Mouse (Mus musculus) heart, adult 2 months (tissue): ENCODE results near the gene Daglb. TPM values are rescaled to one million over a fixed set of nuclear protein-coding genes. Genes with fewer than 3 reads are reported as not detected.
A peak's percentile ranks its signal among the peaks of the same experiment; 100 is the strongest.

ENCODE experiments used
- DNase-seq, 2 experiments: peaks; one replicate each; pipeline ENCODE4 v3.0.0; 2021
- H3K27ac ChIP-seq: fragments of 200-600 bp; 2 replicates; pipeline ENCODE4 v1.8.1; 2022
- H3K27me3 ChIP-seq: fragments of 200-500 bp; 2 replicates; pipeline ENCODE4 v1.6.1; 2012; ENCODE audit warnings: mild to moderate bottlenecking, low read length, inconsistent platforms, mixed read lengths; ENCODE audit not compliant: control insufficient read depth, insufficient read depth
- H3K36me3 ChIP-seq: fragments of 200-500 bp; 2 replicates; pipeline ENCODE4 v1.6.1; 2012; ENCODE audit warnings: low read length, inconsistent platforms; ENCODE audit not compliant: control insufficient read depth, insufficient read depth
- H3K4me1 ChIP-seq: fragments of 200-500 bp; 2 replicates; pipeline ENCODE4 v1.6.1; 2011; ENCODE audit warnings: low read length; ENCODE audit not compliant: control insufficient read depth, insufficient read depth
- H3K4me3 ChIP-seq: fragments of 200-600 bp; 2 replicates; pipeline ENCODE4 v1.8.1; 2022
- H3K79me2 ChIP-seq: fragments of 200-500 bp; replicated peaks from 2 replicates; pipeline ENCODE4 v1.6.1; 2012; ENCODE audit warnings: mild to moderate bottlenecking, inconsistent platforms, low read length, moderate library complexity, mixed read lengths; ENCODE audit not compliant: control insufficient read depth, insufficient read depth
- H3K9ac ChIP-seq: fragments of 200-500 bp; 2 replicates; pipeline ENCODE4 v1.6.1; 2012; ENCODE audit warnings: low read depth, mild to moderate bottlenecking, control low read depth, inconsistent platforms, low read length, mixed read lengths
- CTCF ChIP-seq: fragments of 200-600 bp; IDR thresholded peaks from 2 replicates; pipeline ENCODE4 v1.8.1; 2022; ENCODE audit warnings: antibody characterized with exemption, mild to moderate bottlenecking, moderate library complexity
- EP300 ChIP-seq: fragments of 200-500 bp; IDR thresholded peaks from 2 replicates; pipeline ENCODE4 v1.6.1; 2011; ENCODE audit warnings: low read depth, low read length, control low read depth; ENCODE audit not compliant: insufficient read depth
- POLR2A ChIP-seq: fragments of 200-500 bp; IDR thresholded peaks from 2 replicates; pipeline ENCODE4 v1.6.1; 2011; ENCODE audit warnings: mild to moderate bottlenecking, low read depth, low read length, control low read depth; ENCODE audit not compliant: insufficient read depth
- WGBS: fragments of 180-500 bp; shearing (Covaris S2); methylation state at CpG from one replicate; pipeline ENCODE4 v1.1.7; 2018; 5-methylcytosine and 5-hydroxymethylcytosine counted together
- intact Hi-C: fragments of 180-260 bp; cut with DNase I; formaldehyde crosslinking; loops from one replicate; pipeline ENCODE4 v1.15.1; 2025
- polyA plus RNA-seq: library from polyadenylated mRNA; depleted of rRNA; stranded (reverse); fragments of >200 nt; gene quantifications from 2 replicates; pipeline ENCODE4 v1.2.3, GENCODE M21; 2012
- total RNA-seq, 2 experiments: library from RNA; stranded (reverse); gene quantifications; 2 replicates each; pipeline ENCODE4 v1.2.3; 2021

Daglb gene
- total and polyA plus RNA-seq, 3 experiments, result 7.6 to 9.7 (median 8.2) TPM

GRCm38 (mm10) chr5:143467931-143468330 is 3.5 kb downstream of the Daglb start:
- DNase-seq, result no peak
- Histone ChIP-seq H3K4me1 (peaks cover 4% of the 10 kb centered on the region), H3K4me3 (no peak overlapping the region), H3K27ac (no peak overlapping the region), H3K27me3 (no peaks in the 10 kb centered on the region), H3K36me3 (no peaks in the 10 kb centered on the region), H3K79me2 (no peaks in the 10 kb centered on the region), H3K9ac (no peak overlapping the region)
- intact Hi-C loops, result no loop called here
- no peak for TF ChIP-seq POLR2A
- TF ChIP-seq EP300, result no peak
- no peak for TF ChIP-seq CTCF
- WGBS, result 95% methylated on average over 6 of the region's 6 CpGs

GRCm38 (mm10) chr5:143469628-143470027 is 5.2 kb downstream of the Daglb start:
- DNase-seq, result no peak
- no peaks in the 10 kb centered on the region for H3K27me3 ChIP-seq
- H3K36me3 ChIP-seq, result no peaks in the 10 kb centered on the region
- TF ChIP-seq POLR2A, result no peak
- H3K27ac ChIP-seq, result no peak overlapping the region
- H3K4me3 ChIP-seq, result no peak overlapping the region
- peaks cover 4% of the 10 kb centered on the region for H3K4me1 ChIP-seq
- H3K79me2 ChIP-seq, result no peaks in the 10 kb centered on the region
- 89% methylated on average over 8 of the region's 8 CpGs for WGBS
- no peak overlapping the region for H3K9ac ChIP-seq
- intact Hi-C loops, result no loop called here

GRCm38 (mm10) chr5:143470421-143471164 is 6.2 kb downstream of the Daglb start:
- no peaks in the 10 kb centered on the region for H3K27me3 ChIP-seq
- H3K4me3 ChIP-seq, result no peak overlapping the region
- no peaks in the 10 kb centered on the region for H3K36me3 ChIP-seq
- H3K4me1 ChIP-seq, result peaks cover 1% of the 10 kb centered on the region; the same call in 1 of the 2 replicates
- WGBS, result 23% methylated on average over 15 of the region's 15 CpGs
- DNase-seq, result peak in 1 of 2 experiments; percentile 69
- no peak overlapping the region for H3K9ac ChIP-seq
- H3K27ac ChIP-seq, result peak overlapping the region; percentile 33
- intact Hi-C loops, result no loop called here
- TF ChIP-seq EP300 (no peak), POLR2A (no peak), CTCF (no peak)
- no peaks in the 10 kb centered on the region for H3K79me2 ChIP-seq

- DNase-seq, result no peak
- TF ChIP-seq POLR2A (no peak), CTCF (no peak), EP300 (no peak)
- H3K36me3 ChIP-seq, result no peaks in the 10 kb centered on the region
- H3K4me3 ChIP-seq, result no peak overlapping the region
- WGBS, result 66% methylated on average over 3 of the region's 3 CpGs
- no peaks in the 10 kb centered on the region for H3K79me2 ChIP-seq
- intact Hi-C loops, result no loop called here
- H3K27ac ChIP-seq, result peak overlapping the region; percentile 33; the same call in 1 of the 2 replicates
- H3K27me3 ChIP-seq, result no peaks in the 10 kb centered on the region
- no peak overlapping the region for H3K9ac ChIP-seq
- peaks cover 1% of the 10 kb centered on the region; the same call in 1 of the 2 replicates for H3K4me1 ChIP-seq
Observed at GRCm38 (mm10) chr5:143471165-143471546, 6.8 kb downstream of the Daglb start.

- no peak for TF ChIP-seq EP300
- no peak for TF ChIP-seq POLR2A
- H3K27ac ChIP-seq, result no peak overlapping the region
- intact Hi-C loops, result no loop called here
- no peak overlapping the region for H3K4me3 ChIP-seq
- no peaks in the 10 kb centered on the region for H3K36me3 ChIP-seq
- DNase-seq, result no peak
- H3K4me1 ChIP-seq, result peaks cover 1% of the 10 kb centered on the region; the same call in 1 of the 2 replicates
- WGBS, result 79% methylated on average over 9 of the region's 9 CpGs
- H3K79me2 ChIP-seq, result no peaks in the 10 kb centered on the region
- H3K9ac ChIP-seq, result no peak overlapping the region
- H3K27me3 ChIP-seq, result no peaks in the 10 kb centered on the region
Observed at GRCm38 (mm10) chr5:143471953-143472618, 7.7 kb downstream of the Daglb start.
